Mouse (Mus musculus): Measurements from ENCODE around the gene Ddah2. TPM values are rescaled to one million over a fixed set of nuclear protein-coding genes. Genes with fewer than 3 reads are reported as not detected.

Gene Ddah2
- 527 and 597 TPM in 2 replicates for polyA plus RNA-seq (2016; fragmentation: Nextera tagmentation; extraction: Ambion mirVana)

- Histone ChIP-seq H3K4me1 (peaks cover 39% of the 10 kb centered on the region), H3K9me3 (replicated peaks) (no peaks in the 10 kb centered on the region; the same call in 1 of the 2 replicates), H3K4me3 (peak within 1 kb of the TSS; percentile 88), H3K36me3 (peaks cover 77% of the 10 kb centered on the region), H3K27me3 (ENCODE audit: low read depth, poor library complexity, severe bottlenecking) (peaks cover 25% of the 10 kb centered on the region), H3K27ac (replicated peaks) (peak within 1 kb of the TSS; percentile 99)
- WGBS, result under 1% methylated on average over 57 of the region's 57 CpGs
- DNase-seq (ENCODE audit: low spot score), result peak; percentile 96
Measured at GRCm38 (mm10) chr17:35058911-35059892, at the start of gene Ddah2. Ddah2 (plus strand) TSS chr17:35059035.

GRCm38 (mm10) chr17:35009586-35009985 is 49.2 kb upstream of the Ddah2 start:
- DNase-seq (ENCODE audit: low spot score), result no peak
- Histone ChIP-seq H3K27ac (replicated peaks) (no peak overlapping the region), H3K4me1 (0 out of 2 replicates have a peak, but pooled peaks cover 1% of the 10 kb centered on the region), H3K9me3 (replicated peaks) (no peaks in the 10 kb centered on the region), H3K27me3 (ENCODE audit: low read depth, poor library complexity, severe bottlenecking) (no peaks in the 10 kb centered on the region), H3K4me3 (no peak overlapping the region), H3K36me3 (peaks cover 98% of the 10 kb centered on the region)
- WGBS, result 89% methylated on average over 7 of the region's 7 CpGs

GRCm38 (mm10) chr17:35011440-35011839 is 47.4 kb upstream of the Ddah2 start:
- H3K27ac ChIP-seq (replicated peaks), result no peak overlapping the region
- H3K9me3 ChIP-seq (replicated peaks), result no peaks in the 10 kb centered on the region
- no peaks in the 10 kb centered on the region for H3K4me1 ChIP-seq
- no peak for DNase-seq (ENCODE audit: low spot score)
- H3K27me3 ChIP-seq (ENCODE audit: low read depth, poor library complexity, severe bottlenecking), result no peaks in the 10 kb centered on the region
- peaks cover 100% of the 10 kb centered on the region for H3K36me3 ChIP-seq
- 93% methylated on average over 8 of the region's 8 CpGs for WGBS
- H3K4me3 ChIP-seq, result no peak overlapping the region

DNA sequence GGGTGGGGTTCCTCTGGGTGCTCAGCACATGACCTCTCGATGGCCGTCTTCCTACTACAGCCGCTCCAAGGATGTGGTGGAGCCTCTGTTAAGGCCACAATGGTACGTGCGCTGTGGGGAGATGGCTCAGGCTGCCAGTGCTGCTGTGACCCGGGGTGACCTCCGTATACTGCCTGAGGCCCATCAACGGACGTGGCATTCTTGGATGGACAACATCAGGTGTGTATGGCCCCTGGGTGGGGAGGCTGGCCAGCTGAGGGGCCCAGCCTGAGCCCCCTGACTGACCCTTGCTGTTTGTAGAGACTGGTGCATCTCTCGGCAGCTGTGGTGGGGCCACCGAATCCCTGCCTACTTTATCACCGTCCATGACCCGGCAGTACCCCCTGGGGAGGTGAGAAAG is 46.4 kb upstream of the Ddah2 start:
- no peaks in the 10 kb centered on the region for H3K9me3 ChIP-seq (replicated peaks)
- H3K27ac ChIP-seq (replicated peaks), result no peak overlapping the region
- WGBS, result 94% methylated on average over 13 of the region's 13 CpGs
- H3K4me1 ChIP-seq, result no peaks in the 10 kb centered on the region
- no peak overlapping the region for H3K4me3 ChIP-seq
- no peaks in the 10 kb centered on the region for H3K27me3 ChIP-seq (ENCODE audit: low read depth, poor library complexity, severe bottlenecking)
- peaks cover 100% of the 10 kb centered on the region for H3K36me3 ChIP-seq
- DNase-seq (ENCODE audit: low spot score), result no peak

DNA sequence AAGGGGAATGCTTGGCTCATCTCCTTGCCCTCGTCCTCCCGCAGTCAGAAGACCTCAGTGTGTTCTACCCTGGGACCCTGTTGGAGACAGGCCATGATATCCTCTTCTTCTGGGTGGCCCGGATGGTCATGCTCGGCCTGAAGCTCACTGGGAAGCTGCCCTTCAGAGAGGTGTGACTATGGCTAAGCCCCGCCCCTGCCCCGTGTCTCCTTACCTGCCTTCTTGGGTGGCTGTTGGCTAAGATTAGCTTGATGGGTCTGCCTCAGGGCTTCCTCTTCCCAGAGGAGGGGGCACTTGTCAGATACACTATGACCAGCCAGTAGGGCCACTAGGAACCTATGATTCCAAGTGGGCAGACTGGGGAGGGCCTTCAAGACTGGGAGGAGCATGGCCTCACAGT is 45.6 kb upstream of the Ddah2 start:
- H3K36me3 ChIP-seq, result peaks cover 100% of the 10 kb centered on the region
- H3K27me3 ChIP-seq (ENCODE audit: low read depth, poor library complexity, severe bottlenecking), result no peaks in the 10 kb centered on the region
- H3K27ac ChIP-seq (replicated peaks), result no peak overlapping the region
- WGBS, result 92% methylated on average over 6 of the region's 6 CpGs
- DNase-seq (ENCODE audit: low spot score), result no peak
- H3K4me3 ChIP-seq, result no peak overlapping the region
- no peaks in the 10 kb centered on the region for H3K4me1 ChIP-seq
- H3K9me3 ChIP-seq (replicated peaks), result no peaks in the 10 kb centered on the region

- peaks cover 90% of the 10 kb centered on the region for H3K36me3 ChIP-seq
Measured at GRCm38 (mm10) chr17:35015296-35015695, 43.5 kb upstream of the Ddah2 start.

GRCm38 (mm10) chr17:35016376-35016775 is 42.5 kb upstream of the Ddah2 start, which contains the start of gene Vwa7:
Vwa7 (plus strand) TSS chr17:35016579.
- H3K4me3 ChIP-seq, result no peak within 1 kb of the TSS
- H3K9me3 ChIP-seq (replicated peaks), result no peaks in the 10 kb centered on the region
- H3K4me1 ChIP-seq, result peaks cover 11% of the 10 kb centered on the region
- H3K27ac ChIP-seq (replicated peaks), result no peak within 1 kb of the TSS
- H3K27me3 ChIP-seq (ENCODE audit: low read depth, poor library complexity, severe bottlenecking), result no peaks in the 10 kb centered on the region
- 88% methylated on average over 12 of the region's 12 CpGs for WGBS
- peaks cover 80% of the 10 kb centered on the region for H3K36me3 ChIP-seq
- no peak for DNase-seq (ENCODE audit: low spot score)

More at GRCm38 (mm10) chr17:35015296-35015695, 43.5 kb upstream of the Ddah2 start:
- no peak for DNase-seq (ENCODE audit: low spot score)
- Histone ChIP-seq H3K4me3 (no peak overlapping the region), H3K9me3 (replicated peaks) (no peaks in the 10 kb centered on the region), H3K27ac (replicated peaks) (no peak overlapping the region), H3K27me3 (ENCODE audit: low read depth, poor library complexity, severe bottlenecking) (no peaks in the 10 kb centered on the region), H3K4me1 (no peaks in the 10 kb centered on the region)
- 93% methylated on average over 16 of the region's 16 CpGs for WGBS

GRCm38 (mm10) chr17:35016791-35017705 is 41.8 kb upstream of the Ddah2 start:
- no peaks in the 10 kb centered on the region for H3K27me3 ChIP-seq (ENCODE audit: low read depth, poor library complexity, severe bottlenecking)
- H3K36me3 ChIP-seq, result peaks cover 73% of the 10 kb centered on the region
- H3K9me3 ChIP-seq (replicated peaks), result no peaks in the 10 kb centered on the region
- no peak for DNase-seq (ENCODE audit: low spot score)
- no peak overlapping the region for H3K4me3 ChIP-seq
- 83% methylated on average over 10 of the region's 10 CpGs for WGBS
- H3K27ac ChIP-seq (replicated peaks), result no peak overlapping the region
- peaks cover 17% of the 10 kb centered on the region for H3K4me1 ChIP-seq

- WGBS, result 75% methylated on average over 14 of the region's 14 CpGs
- no peaks in the 10 kb centered on the region for H3K9me3 ChIP-seq (replicated peaks)
- DNase-seq (ENCODE audit: low spot score), result no peak
- H3K36me3 ChIP-seq, result peaks cover 67% of the 10 kb centered on the region
- H3K4me1 ChIP-seq, result peaks cover 20% of the 10 kb centered on the region
- H3K4me3 ChIP-seq, result 0 out of 2 replicates have a peak overlapping the region, but pooled peaks have one; percentile 1
- no peaks in the 10 kb centered on the region for H3K27me3 ChIP-seq (ENCODE audit: low read depth, poor library complexity, severe bottlenecking)
- H3K27ac ChIP-seq (replicated peaks), result no peak overlapping the region
Measured at GRCm38 (mm10) chr17:35017706-35018030, 41.2 kb upstream of the Ddah2 start.

DNA sequence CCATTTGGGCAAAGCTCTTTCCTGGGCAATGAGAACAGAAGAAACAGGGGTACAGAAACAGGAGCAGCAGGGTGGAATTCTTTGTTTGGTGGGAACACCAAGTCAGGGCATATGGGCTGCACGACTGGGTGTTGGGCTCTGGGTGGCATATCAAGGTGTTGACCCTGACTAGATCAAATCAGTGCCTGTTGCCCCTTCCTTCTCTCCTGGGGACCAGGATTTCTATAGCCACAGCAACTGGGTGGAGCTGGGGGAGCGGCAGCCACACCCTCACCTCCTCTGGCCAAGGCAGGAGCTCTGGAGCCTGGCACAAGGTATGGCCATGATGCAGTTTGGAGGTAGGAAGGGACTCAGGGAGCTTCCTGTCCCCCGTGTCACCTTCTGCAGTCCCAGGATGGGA is 40.7 kb upstream of the Ddah2 start:
- Histone ChIP-seq H3K9me3 (replicated peaks) (no peaks in the 10 kb centered on the region), H3K4me1 (peaks cover 20% of the 10 kb centered on the region), H3K27ac (replicated peaks) (no peak overlapping the region), H3K36me3 (peaks cover 62% of the 10 kb centered on the region), H3K27me3 (ENCODE audit: low read depth, poor library complexity, severe bottlenecking) (no peaks in the 10 kb centered on the region), H3K4me3 (0 out of 2 replicates have a peak overlapping the region, but pooled peaks have one; percentile 1)
- no peak for DNase-seq (ENCODE audit: low spot score)
- 88% methylated on average over 3 of the region's 3 CpGs for WGBS

DNA sequence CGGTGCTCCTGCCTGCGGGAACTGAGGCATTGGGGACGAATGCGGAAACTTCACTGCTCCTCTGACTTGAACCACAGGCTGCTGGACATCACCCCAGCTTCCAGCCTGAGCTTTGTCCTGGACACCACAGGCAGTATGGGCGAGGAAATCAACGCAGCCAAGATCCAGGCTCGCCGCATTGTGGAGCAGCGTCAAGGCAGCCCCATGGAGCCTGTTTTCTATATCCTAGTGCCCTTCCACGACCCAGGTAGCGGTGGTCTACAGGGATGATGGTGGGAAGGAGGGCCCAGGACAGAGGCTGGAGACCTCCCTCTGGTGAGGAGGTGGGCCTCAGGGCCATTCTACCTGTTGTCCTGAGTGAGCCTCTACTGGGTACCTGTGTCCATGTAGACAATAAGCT is 38.9 kb upstream of the Ddah2 start:
- DNase-seq (ENCODE audit: low spot score), result no peak
- H3K27me3 ChIP-seq (ENCODE audit: low read depth, poor library complexity, severe bottlenecking), result no peaks in the 10 kb centered on the region
- H3K4me1 ChIP-seq, result peaks cover 29% of the 10 kb centered on the region
- no peaks in the 10 kb centered on the region for H3K9me3 ChIP-seq (replicated peaks)
- peaks cover 46% of the 10 kb centered on the region for H3K36me3 ChIP-seq
- no peak overlapping the region for H3K4me3 ChIP-seq
- WGBS, result 80% methylated on average over 11 of the region's 11 CpGs
- 0 out of 2 replicates have a peak overlapping the region, but pooled peaks have one; percentile 42 for H3K27ac ChIP-seq (replicated peaks)

DNA sequence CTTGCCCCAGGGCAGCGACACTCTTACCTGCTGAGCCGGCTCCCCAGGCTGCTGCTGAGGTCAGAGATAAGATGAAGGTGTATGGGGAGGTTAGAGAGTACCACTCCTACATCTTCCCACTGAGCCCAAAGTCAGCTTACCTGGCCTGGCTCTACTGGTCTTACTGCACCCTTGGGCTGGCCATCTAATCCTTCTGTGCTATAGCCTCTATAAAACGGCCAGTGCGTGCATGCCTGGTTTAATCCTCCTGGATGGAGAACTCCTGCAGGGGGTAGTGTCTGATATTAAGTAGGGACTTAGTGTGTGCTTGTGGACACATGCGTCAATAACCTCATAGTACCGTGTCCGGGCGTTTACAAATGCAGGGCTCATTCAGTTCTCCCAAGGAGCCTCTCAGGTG is 38.3 kb upstream of the Ddah2 start:
- Histone ChIP-seq H3K27ac (replicated peaks) (peak overlapping the region; percentile 86; the same call in 1 of the 2 replicates), H3K27me3 (ENCODE audit: low read depth, poor library complexity, severe bottlenecking) (no peaks in the 10 kb centered on the region), H3K9me3 (replicated peaks) (no peaks in the 10 kb centered on the region), H3K36me3 (peaks cover 42% of the 10 kb centered on the region), H3K4me3 (peak overlapping the region; percentile 37; the same call in 1 of the 2 replicates), H3K4me1 (peaks cover 32% of the 10 kb centered on the region)
- DNase-seq (ENCODE audit: low spot score), result no peak
- WGBS, result 90% methylated on average over 8 of the region's 8 CpGs

Data from midbrain, embryonic 10.5 days (tissue).